Mouse (Mus musculus) natural killer cell, adult 2 months (primary cell): ENCODE results near the gene Tstd2.

Experiments used
- DNase-seq, 2 experiments: peaks; one replicate each; pipeline ENCODE4 v3.0.0; 2022; ENCODE audit warnings: low spot score in 2 of 2

The Tstd2 gene

GRCm38 (mm10) chr4:46119514-46120094 is 18.9 kb downstream of the Tstd2 start:
- no peak for DNase-seq

- DNase-seq, result no peak
Measured at GRCm38 (mm10) chr4:46117536-46117935, 21.0 kb downstream of the Tstd2 start.

- DNase-seq, result no peak
Measured at GRCm38 (mm10) chr4:46116544-46117175, 21.8 kb downstream of the Tstd2 start.

GRCm38 (mm10) chr4:46115308-46115707 is 23.2 kb downstream of the Tstd2 start:
- DNase-seq, result no peak

GRCm38 (mm10) chr4:46111361-46111760 is 27.1 kb downstream of the Tstd2 start:
- no peak for DNase-seq

GRCm38 (mm10) chr4:46110084-46110483 is 28.4 kb downstream of the Tstd2 start:
- DNase-seq, result no peak

- DNase-seq, result no peak
Measured at GRCm38 (mm10) chr4:46102078-46102769, 36.3 kb downstream of the Tstd2 start.

GRCm38 (mm10) chr4:46101211-46101711 is 37.2 kb downstream of the Tstd2 start:
- DNase-seq, result no peak

GRCm38 (mm10) chr4:46100539-46100938 is 38.0 kb downstream of the Tstd2 start:
- DNase-seq, result no peak

GRCm38 (mm10) chr4:46099132-46099531 is 39.4 kb downstream of the Tstd2 start:
- DNase-seq, result no peak

- DNase-seq, result no peak
Measured at GRCm38 (mm10) chr4:46097591-46097990, 40.9 kb downstream of the Tstd2 start.

GRCm38 (mm10) chr4:46096546-46096945 is 41.9 kb downstream of the Tstd2 start:
- DNase-seq, result no peak

GRCm38 (mm10) chr4:46095826-46096159 is 42.7 kb downstream of the Tstd2 start:
- DNase-seq, result no peak

- no peak for DNase-seq
Measured at GRCm38 (mm10) chr4:46094916-46095825, 43.3 kb downstream of the Tstd2 start.

GRCm38 (mm10) chr4:46092429-46093076 is 45.9 kb downstream of the Tstd2 start:
- no peak for DNase-seq

- DNase-seq, result no peak
Measured at GRCm38 (mm10) chr4:46089524-46090125, 48.9 kb downstream of the Tstd2 start.

GRCm38 (mm10) chr4:46087852-46088251 is 50.6 kb downstream of the Tstd2 start:
- no peak for DNase-seq

- DNase-seq, result no peak
Measured at GRCm38 (mm10) chr4:46087427-46087771, 51.1 kb downstream of the Tstd2 start.

- no peak for DNase-seq
Measured at GRCm38 (mm10) chr4:46086718-46087426, 51.6 kb downstream of the Tstd2 start.

GRCm38 (mm10) chr4:46085223-46085811 is 53.2 kb downstream of the Tstd2 start:
- DNase-seq, result no peak
